Mouse (Mus musculus) neutrophil, adult 5-6 weeks (primary cell): ENCODE results near the gene Gpr27. TPM values are rescaled to one million over a fixed set of nuclear protein-coding genes. Genes with fewer than 3 reads are reported as not detected.

Experiments used
- ATAC-seq: fragments of 151-379, 151-347 bp; 2 replicates; pipeline ENCODE4 v1.8.0; 2017; ENCODE audit warnings: mild to moderate bottlenecking, moderate TSS enrichment; ENCODE audit not compliant: insufficient number of reproducible peaks, poor library complexity, low FRiP score, severe bottlenecking; ENCODE audit errors: extremely low read depth
- total RNA-seq: library from RNA; stranded (forward); fragments of 200-1000 nt; gene quantifications from 2 replicates; pipeline ENCODE4 v1.2.3, GENCODE M21; 2017

Gpr27 gene
- total RNA-seq: 0.74 TPM in 1 of 2 replicates, not detected in the other

DNA sequence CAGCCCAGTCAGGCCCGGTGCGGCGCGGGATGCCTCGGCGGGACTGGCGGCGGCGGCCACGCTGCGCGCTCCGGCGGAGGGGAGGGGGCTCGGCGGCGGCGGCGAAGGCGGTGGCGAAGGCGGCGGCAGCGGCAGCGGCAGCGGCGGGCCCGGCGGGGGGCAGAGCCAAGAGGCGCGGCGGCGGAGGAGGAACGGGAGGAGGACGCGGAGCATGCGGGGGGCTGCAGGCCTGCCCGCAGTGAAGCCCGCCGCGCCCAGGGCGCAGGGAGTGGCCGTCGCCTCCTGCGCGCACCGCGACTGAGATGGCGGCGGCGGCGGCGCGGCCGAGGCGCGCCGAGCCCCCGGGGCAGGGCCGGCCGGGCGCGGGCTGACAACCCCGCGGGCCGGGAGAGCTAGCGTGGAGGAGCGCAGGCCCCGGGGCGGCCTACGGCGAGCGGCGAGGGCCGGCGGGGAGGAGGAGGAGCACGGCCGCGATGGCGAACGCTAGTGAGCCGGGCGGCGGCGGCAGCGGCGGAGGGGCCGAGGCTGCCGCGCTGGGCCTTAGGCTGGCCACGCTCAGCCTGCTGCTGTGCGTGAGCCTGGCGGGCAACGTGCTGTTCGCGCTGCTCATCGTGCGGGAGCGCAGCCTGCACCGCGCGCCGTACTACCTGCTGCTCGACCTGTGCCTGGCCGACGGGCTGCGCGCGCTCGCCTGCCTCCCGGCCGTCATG is at the start of gene Gpr27:
TSS of gene Gpr27 (plus strand) at position 474 of the 710 bp plus-strand sequence.
- ATAC-seq: 0 out of 2 replicates have a peak, but pooled peaks have one; percentile 13

GRCm38 (mm10) chr6:99643439-99644199 is 48.9 kb upstream of the Gpr27 start:
- ATAC-seq: no peak

DNA sequence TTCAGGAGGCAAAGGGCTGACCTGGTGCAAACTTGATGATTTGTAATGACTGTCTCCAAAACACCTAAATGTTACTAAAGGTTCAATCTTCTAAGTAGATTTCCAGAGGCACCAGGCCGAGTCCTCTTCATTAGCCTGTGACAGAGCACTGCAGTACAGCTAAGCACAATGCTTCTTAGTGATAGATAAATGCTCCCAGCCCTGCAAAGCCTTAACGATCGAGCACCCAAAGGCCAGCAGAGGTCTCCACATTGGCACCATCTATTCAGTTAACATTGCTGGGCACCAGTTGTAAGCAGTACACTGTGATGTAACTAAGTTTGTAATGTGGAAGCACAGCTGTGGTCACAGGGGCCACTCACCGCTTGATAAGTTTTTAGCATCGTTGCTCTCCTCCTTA is 48.1 kb upstream of the Gpr27 start:
- ATAC-seq: no peak

DNA sequence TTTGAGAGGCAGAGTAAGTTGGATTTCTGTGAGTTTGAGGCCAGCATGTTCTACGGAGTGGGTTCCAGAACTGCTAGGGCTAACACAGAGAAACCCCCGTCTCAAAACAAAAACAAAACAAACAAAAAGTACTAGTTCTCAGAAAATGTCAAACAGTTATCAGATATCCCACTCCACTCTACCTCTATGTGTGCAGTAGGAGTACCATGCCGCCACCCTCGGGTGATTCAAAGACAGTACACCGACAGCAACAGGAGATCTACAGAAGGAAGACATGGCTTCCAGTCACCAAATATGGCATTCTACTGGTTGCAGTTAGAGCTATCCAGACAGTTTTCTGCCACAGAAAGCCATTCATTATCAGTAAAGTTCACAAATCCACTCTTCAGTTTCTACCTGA is 47.6 kb upstream of the Gpr27 start:
- no peak for ATAC-seq

DNA sequence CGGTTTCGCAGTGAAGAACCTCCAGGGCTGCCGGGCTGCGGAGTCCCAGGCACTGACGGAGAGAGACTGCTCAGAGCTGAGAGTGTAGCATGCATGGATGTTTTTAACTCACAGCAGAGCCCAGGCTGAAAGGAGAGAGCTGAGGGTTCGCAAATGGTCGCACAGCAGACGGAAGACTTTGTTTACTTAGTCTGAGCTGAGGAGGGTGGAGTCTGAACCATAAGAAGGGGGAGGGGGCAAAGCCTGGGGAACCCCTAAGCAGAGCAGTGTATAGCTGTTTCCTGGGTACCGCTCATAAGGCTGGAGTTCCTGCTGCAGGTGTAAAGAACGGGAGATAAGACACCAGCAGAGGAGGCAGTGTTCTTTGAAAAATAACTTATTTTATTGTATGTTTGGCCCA is 46.1 kb upstream of the Gpr27 start:
- peak; percentile 14; the same call in 1 of the 2 replicates for ATAC-seq

- ATAC-seq: no peak
Observed at GRCm38 (mm10) chr6:99649307-99649706, 43.2 kb upstream of the Gpr27 start.

- no peak for ATAC-seq
Observed at GRCm38 (mm10) chr6:99652341-99652740, 40.1 kb upstream of the Gpr27 start.

DNA sequence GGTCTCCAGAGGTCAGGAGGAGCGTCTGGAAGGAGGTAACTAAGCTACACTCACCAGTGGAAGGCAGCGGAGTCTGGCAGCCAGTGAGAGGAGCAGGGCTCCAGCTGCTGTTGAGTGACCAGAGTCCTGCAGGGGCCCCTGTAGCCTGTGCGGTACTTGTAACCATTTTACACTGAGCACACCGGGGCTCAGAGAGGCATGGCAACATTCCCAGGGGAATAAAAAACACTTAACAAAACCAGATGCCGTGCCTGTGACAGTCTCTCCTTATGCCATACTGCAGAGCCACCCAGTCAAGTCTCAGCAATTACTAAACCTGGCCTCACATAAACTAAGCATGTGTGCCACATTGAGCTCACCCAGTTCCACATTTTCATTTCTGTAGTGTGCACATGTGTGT is 38.1 kb upstream of the Gpr27 start:
- no peak for ATAC-seq

GRCm38 (mm10) chr6:99655488-99655887 is 37.0 kb upstream of the Gpr27 start:
- peak; percentile 42; the same call in 1 of the 2 replicates for ATAC-seq

DNA sequence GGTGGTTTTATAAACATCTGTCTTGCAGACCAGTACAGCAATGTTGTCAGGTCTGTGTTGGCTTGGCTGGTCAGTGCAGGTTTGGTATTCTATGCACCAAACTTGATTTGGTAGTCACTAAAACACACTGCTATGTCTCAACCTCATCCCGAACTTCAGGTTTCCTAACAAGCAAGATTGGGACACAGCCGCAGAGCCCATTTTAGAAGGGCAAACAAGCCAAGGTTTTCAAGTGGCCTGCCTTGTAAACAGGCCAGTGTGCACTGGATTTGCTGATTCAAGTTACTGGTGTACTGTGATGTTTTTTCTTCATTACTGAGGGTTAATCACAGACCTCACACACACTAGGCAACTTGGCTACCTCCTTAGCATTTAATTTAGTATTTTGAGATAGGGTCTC is 36.4 kb upstream of the Gpr27 start:
- ATAC-seq: no peak

DNA sequence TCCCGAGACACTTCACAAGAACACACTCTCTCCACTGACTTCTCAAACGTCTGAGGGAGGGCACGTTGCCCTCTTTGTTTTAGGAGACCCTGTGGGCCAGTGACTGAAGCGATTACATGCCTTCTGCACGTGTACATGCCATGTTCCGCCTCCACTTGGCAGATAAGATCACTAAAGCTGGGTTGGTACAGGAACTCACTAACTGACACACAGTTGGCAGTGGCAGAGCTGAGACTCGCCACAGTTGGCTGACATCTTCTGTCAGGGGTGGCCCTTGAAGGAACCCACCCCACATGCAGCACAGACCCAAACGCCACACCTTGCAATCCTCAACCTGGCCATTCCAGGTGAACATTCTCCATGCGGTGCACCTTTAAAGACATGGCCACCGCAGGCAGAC is 33.9 kb upstream of the Gpr27 start:
- no peak for ATAC-seq

- ATAC-seq: no peak
Observed at GRCm38 (mm10) chr6:99660443-99660842, 32.0 kb upstream of the Gpr27 start.

GRCm38 (mm10) chr6:99663232-99663631 is 29.2 kb upstream of the Gpr27 start:
- ATAC-seq: no peak

DNA sequence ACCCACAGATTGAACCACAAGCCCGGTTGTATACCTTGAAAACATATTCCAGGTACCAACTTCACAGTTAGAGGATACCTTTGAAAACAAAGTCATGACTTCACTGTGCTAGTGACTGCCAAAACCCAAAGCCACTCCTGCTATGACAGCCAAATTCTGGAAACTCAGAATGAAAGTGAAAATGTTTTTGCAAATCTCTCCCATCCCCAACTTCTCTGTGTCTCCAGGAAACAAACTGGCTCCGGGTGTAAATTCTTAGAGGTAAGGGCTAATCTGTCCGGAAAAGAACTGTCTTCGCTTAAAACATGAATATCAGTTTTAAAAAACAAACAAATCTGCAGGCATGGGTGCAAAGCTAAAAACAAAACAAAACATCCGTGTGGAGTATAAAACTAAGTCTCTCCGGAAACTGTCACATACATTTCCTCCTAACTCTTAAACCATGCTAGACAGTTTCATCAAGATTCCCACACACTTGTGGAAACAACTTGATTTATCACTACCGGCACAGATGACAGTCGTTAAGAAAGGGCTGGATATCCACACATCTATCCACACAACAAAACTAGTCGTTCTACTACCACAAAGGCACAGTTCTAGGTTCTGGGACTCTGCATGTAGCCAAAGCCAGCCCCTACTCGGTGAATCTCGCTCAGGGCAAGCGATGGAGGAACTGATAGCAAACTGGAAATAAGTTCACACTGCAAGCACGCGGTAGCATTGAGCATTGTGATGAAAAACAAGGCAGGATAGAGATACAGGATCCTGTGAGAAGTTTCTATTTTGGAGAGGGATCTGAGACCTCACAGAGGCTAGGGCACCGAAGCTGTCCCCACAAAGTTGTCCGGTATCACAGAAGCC is 26.8 kb upstream of the Gpr27 start:
- ATAC-seq: 0 out of 2 replicates have a peak, but pooled peaks have one; percentile 3

GRCm38 (mm10) chr6:99666318-99667171 is 25.9 kb upstream of the Gpr27 start, which contains the start of the genes Eif4e3 and Gm20696:
Gene Eif4e3, minus strand, starts transcription at chr6:99666771.
Gene Gm20696, minus strand, starts transcription at chr6:99666797.
- ATAC-seq: peak; percentile 7; the same call in 1 of the 2 replicates

DNA sequence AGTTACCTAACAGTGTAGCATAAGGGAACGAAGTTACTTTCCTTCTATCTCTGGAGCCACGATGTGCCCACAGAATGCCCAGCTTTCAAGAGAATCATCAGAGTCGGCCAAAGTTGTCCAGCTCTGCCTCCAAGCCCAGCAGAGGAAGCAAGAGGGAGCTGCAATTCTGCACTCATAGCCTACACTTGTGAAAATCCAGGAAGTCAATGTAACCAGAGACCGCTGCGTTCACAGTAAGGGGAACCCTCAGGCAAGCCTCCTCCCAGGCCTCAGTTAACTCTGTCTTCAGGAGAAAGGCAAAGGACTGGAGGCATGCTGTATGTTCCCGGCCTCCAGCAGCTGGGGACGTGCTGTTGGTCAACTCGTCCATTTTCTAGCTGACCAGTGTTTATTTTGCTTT is 25.2 kb upstream of the Gpr27 start:
- ATAC-seq: peak; percentile 42; the same call in 1 of the 2 replicates

DNA sequence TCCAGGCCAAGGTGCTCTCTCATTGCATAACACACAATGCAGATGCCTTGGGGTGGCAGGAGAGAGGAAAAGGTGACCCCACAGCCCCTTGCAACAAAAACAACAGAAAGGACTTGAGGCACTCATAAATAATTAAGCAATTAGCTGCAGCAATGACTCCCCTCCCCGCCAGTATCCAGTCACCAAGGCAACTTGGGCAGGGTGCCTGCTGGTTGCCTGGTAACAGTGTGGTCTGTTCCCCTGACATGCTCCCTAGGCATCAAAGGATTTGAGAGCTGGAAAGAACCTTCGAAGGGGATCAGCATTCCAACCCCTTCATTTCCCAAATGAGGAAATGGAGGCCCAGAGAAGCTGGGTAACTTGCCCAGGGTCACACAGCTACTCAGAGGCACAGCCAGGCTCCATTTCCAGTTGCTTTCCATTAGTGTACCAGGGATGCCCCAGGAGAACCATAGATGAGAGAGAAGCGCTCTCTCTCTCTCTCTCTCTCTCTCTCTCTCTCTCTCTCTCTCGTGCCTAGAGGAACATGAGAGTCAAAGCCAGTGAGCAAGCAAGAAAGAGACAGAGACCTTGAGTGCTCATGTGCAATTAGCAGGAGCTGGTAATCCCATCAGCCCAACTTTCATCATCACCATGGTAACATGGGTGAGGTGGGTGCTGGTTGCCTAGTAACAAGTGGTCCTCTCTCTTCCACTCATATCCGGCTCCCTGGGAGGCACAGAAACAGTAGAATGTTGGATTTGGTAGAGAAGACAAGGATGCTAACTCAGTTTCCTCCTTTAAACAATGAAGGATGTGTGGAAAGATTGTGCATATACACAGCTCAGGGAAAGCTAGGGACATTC is 22.8 kb upstream of the Gpr27 start:
- no peak for ATAC-seq
